Mouse (Mus musculus) lung, postnatal 0 days (tissue): Measurements from ENCODE around the gene Rnf144b.

Experiments
- CTCF ChIP-seq: IDR thresholded peaks from 2 replicates; pipeline ENCODE4 v1.5.1; 2016; ENCODE audit warnings: antibody characterized with exemption, mild to moderate bottlenecking
- EP300 ChIP-seq: IDR thresholded peaks from 2 replicates; pipeline ENCODE4 v1.6.1; 2016; ENCODE audit warnings: antibody characterized with exemption, mild to moderate bottlenecking, control low read depth

DNA sequence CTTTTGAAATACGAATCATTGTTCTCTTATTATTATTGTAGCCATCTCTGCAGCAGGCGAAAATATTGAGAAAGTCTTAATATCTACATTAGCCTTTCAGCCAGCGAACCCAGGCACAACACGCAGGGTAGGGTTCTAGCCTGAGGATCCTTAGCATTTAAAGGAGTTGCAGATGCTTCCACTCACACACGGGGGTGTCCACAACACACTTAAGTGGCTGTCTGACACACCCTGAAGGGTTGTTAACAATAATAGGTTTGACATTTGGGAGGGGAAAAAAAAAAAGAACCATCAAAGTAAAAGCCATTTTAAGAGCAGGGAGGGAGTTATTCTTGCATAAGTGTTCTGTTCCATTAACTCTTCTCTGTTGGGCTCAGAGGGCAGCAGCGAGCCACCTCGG, 23.9 kb downstream of the Rnf144b start:
- TF ChIP-seq CTCF (no peak), EP300 (no peak)
